Mouse (Mus musculus): ENCODE measurements at regions not wholly inside any gene's neighbourhood (a gene's known extent, or its start where the extent isn't known, plus 50 kb on each side); places are given as distances from the start of the nearest gene placed in this dataset.

- no peak for DNase-seq (ENCODE audit: low spot score in 2 of 2)
Observed at GRCm38 (mm10) chr13:39774554-39774953, 586.7 kb downstream of the Ofcc1 start.

- DNase-seq (ENCODE audit: low spot score in 2 of 2): no peak
Observed at GRCm38 (mm10) chr13:39774111-39774510, 587.1 kb downstream of the Ofcc1 start.

- DNase-seq (ENCODE audit: low spot score in 2 of 2): no peak
Observed at GRCm38 (mm10) chr13:39769228-39769627, 592.0 kb downstream of the Ofcc1 start.

- DNase-seq (ENCODE audit: low spot score in 2 of 2): no peak
Observed at GRCm38 (mm10) chr13:39766897-39767296, 594.4 kb downstream of the Ofcc1 start.

All from frontal cortex, postnatal 25 days (tissue).